Mouse (Mus musculus) heart, adult 11 months (tissue): Measurements from ENCODE around the gene Syngr3.
A peak's percentile ranks its signal among the peaks of the same experiment; 100 is the strongest.
"Not testable (repeated sequence)": the region's sequence is repeated elsewhere in the genome, so short reads cannot be mapped to it uniquely, and the experiment has no call there.

Experiments
- DNase-seq: peaks from one replicate; pipeline ENCODE4 v3.0.0; 2022

Gene Syngr3

DNA sequence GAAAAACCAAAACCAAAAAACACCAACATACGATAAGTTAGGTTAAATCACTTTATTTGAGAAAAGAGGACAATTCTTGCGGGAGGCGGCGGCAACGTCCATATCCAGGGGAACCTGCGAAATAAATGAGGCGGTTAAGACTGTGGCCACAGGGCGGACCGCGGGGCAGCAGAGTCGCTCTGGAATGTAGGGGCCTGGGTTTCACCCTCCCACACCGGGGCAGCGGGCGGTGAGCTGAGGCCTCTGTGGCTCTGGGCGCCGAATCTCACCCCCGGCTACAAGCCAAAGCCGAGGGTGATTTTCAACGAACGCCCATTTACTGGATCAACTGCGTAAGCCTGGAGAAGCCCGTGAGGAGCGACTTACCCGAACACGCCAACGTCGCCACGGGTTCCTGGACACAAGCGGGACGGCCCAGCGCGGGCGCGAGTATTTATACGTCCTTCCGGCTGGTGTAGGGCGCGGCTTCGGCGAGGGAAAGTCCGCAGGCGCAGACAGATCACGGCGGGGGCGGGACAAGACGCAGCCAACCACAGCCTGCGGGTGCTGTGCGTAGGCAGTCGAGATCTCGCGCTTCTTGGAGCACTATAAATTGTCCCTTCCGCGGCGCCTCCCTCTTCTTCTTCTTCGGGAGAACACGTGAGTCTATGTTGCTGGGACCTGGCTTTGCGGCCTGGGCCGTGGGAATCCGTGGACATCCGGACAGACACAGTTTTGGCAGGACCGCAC, 29.9 kb upstream of the Syngr3 start:
- peak; percentile 100 for DNase-seq

DNA sequence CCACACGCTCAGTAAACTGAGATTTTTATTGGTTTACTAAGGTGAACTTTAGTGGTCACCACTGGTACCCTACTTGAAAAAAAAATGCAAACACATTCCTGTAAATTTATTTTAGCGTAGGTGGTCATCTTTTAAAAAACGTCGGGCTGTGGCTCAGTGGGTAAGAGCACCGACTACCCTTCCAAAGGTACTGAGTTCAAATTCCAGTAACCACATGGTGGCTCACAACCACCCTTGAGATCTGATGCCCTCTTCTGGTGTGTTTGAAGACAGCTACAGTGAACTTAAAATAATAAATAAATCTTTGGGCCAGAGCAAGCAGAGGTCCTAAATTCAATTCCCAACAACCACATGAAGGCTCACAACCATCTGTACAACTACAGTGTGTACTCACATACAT, 29.2 kb upstream of the Syngr3 start:
- DNase-seq, result not testable (repeated sequence)

- DNase-seq, result peak; percentile 89
Observed at GRCm38 (mm10) chr17:24717943-24718342, 28.2 kb upstream of the Syngr3 start, which contains the start of the genes Rnf151 and Rps2. TSS of gene Rnf151 (minus strand) at chr17:24718063. TSS of gene Rps2 (plus strand) at chr17:24718116.

DNA sequence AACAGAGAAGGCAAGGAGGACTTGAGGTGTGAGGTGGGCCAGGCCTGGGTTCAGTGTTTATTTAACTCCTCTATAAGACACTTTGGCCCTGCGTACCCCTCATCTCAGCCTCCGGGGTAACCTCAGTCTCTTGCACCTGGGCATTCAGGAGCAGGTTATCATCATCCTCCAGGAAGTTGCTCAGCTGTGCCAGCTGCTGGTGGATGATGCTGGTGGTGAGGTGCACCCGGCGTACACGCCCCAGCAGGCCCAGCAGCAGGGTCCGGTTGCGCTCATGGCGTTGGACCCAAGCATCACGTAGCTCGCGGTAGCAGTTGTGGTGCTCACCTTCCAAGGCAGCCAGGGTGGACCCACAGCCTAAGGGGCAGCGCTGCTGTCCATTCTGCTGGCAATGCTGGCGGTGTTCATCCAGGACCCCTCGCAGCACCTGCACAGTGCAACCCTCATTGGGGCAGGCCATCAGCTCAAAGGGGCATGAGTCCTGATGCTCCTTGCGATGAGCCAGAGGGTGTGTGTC, 26.5 kb upstream of the Syngr3 start:
- DNase-seq, result peak; percentile 87

DNA sequence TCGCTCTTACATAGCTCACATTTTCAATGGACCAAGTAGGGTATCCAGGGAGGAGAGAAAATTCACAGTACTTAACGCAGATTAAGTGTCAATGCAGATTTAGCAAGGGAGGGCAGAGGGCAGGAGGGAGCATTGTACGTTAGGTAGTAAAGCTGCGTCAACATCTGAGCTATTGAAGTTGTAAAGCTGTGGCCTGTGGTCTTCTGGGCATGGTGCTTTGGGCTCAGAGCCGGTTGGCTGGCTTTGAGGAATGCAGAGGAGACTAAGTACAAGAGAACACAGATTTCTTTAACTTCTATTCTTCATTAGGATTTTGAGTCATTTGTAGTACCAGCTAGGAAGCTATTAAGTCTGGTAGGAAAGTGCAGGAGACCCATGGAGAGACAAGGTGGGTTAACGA, 25.8 kb upstream of the Syngr3 start:
- no peak for DNase-seq

- no peak for DNase-seq
Observed at GRCm38 (mm10) chr17:24708646-24709045, 18.9 kb upstream of the Syngr3 start.

GRCm38 (mm10) chr17:24707801-24708425, 18.2 kb upstream of the Syngr3 start:
- peak; percentile 88 for DNase-seq

GRCm38 (mm10) chr17:24706982-24707800, 17.4 kb upstream of the Syngr3 start, which contains the start of gene Tbl3:
TSS of gene Tbl3 (minus strand) at chr17:24707660.
- peak; percentile 99 for DNase-seq

DNA sequence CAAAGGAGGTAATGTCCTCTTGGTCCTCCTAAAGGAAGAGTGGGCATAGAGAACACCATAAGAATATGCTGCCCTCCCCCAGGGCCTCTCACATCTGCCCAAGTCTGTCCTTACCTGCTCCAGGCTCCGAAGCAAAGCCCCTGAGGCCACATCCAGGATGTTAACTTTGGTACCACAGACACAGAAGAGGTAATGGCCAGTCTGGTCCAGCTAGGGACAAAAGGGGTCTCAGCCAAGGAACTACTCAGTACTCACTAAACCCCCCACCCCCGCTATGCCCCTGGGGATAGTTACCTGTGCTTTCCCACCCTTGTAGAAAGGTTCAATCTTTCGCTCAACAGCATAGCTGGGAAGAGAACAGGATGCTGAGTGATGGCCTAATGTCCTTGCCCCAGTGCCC, 16.1 kb upstream of the Syngr3 start:
- peak; percentile 92 for DNase-seq

- peak; percentile 91 for DNase-seq
Observed at GRCm38 (mm10) chr17:24701251-24701650, 11.5 kb upstream of the Syngr3 start.

GRCm38 (mm10) chr17:24699473-24699872, 9.7 kb upstream of the Syngr3 start:
- DNase-seq, result peak; percentile 81

DNA sequence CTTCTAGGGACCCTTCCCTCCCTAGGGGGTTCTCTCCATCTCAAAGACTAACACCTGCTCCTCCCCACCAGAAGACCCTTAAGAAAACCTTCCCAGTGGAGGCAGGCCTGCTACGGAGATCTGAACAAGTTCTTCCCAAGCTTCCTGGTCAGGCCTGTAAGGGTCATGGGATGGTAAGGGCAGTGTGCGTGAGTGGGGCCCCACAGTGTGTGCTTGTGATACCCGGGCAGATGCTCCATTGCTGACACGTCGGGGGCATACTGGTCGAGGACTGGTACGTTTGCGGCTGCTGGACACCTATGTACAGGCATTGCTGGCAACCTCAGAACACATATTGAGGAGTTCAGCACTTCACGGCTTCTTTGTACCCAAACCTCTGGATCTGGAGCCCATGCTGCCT, 9.0 kb upstream of the Syngr3 start:
- DNase-seq, result peak; percentile 90

- peak; percentile 89 for DNase-seq
Observed at GRCm38 (mm10) chr17:24697985-24698384, 8.2 kb upstream of the Syngr3 start.

DNA sequence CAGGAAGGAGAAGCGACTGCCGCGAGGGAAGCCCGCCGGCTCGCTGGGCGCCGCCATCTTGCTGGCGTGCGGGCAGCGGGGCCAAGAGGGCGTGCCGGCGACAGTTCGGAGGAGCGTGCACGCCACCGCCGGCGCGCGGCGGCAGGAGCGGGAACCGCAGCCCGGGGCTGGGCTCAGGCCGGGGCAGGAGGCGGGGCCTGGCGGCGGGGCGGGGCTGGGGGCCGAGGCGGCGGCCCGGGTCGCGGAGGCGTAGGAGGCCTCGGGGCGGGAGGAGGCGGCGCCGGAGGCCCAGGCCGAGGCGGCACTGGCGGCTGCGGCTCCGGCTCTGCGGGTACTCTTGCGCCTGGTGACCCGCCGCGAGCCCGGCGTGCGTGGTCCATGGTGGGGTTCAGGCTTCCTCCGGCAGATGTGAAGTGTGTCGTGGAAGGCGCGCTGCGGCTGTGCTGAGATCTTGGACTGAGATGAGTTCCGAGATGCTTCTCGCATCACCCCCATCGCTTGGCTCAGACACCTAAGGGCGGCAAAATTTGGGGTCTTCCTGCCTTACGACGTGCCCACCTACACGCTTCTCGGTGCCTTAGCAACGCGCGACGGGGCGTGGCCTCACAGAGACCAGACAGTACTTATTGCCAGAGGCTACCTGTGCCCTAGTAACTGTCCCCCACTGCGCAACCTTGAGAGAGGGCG, 6.4 kb upstream of the Syngr3 start, which contains the start of the genes Gfer and Noxo1:
TSS of gene Gfer (minus strand) at position 146 of the 687 bp plus-strand sequence.
TSS of gene Noxo1 (plus strand) at position 224 of the 687 bp plus-strand sequence.
- peak; percentile 99 for DNase-seq

GRCm38 (mm10) chr17:24695326-24696010, 5.7 kb upstream of the Syngr3 start:
- DNase-seq, result no peak

- DNase-seq, result peak; percentile 87
Observed at GRCm38 (mm10) chr17:24692385-24692784, 2.6 kb upstream of the Syngr3 start.

- peak; percentile 79 for DNase-seq
Observed at GRCm38 (mm10) chr17:24687599-24687998, 2.2 kb downstream of the Syngr3 start.

- DNase-seq, result peak; percentile 96
Observed at GRCm38 (mm10) chr17:24687146-24687595, 2.6 kb downstream of the Syngr3 start.

- DNase-seq, result peak; percentile 92
Observed at GRCm38 (mm10) chr17:24686514-24686913, 3.2 kb downstream of the Syngr3 start.

DNA sequence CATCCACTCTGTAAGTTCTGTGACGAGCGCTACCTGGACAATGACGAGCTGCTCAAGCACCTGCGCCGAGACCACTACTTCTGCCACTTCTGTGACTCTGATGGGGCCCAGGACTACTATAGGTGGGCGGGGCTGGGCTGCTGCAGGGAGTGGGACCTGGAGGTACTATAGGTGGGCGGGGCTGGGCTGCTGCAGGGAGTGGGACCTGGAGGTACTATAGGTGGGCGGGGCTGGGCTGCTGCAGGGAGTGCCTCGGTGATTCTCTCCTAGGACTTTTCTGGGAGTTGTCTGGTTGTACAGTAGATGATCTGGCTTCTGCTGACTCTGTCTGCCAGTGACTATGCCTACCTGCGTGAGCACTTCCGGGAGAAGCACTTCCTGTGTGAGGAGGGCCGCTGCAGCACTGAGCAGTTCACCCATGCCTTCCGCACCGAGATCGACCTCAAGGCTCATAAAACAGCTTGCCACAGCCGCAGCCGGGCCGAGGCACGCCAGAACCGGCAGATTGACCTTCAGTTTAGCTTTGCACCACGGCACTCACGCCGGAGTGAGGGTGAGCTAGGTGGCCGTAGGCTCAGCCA, 12.2 kb downstream of the Syngr3 start:
- peak; percentile 88 for DNase-seq

DNA sequence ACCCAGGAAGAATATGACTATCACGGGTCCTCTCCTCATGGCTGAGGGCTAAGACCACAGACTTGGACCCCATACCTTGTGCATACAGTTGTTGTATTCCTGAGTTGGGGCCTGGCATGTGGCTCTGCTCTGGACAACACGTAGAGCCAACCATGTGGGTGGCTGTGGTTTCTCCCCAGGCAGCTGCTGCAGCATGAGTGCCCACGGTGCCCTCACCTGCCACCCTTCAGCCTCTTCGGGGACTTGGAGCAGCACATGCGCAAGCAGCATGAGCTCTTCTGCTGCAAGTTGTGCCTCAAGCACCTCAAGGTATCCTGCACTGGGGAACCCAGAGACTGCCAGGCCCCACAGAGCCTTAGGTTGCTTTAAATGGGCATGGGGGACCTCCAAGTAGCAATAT, 12.9 kb downstream of the Syngr3 start:
- peak; percentile 86 for DNase-seq
